Mouse (Mus musculus): ENCODE measurements around the gene Vps18. TPM values are rescaled to one million over a fixed set of nuclear protein-coding genes. Genes with fewer than 3 reads are reported as not detected.

Gene Vps18
- total RNA-seq, 2 experiments from 2014 or later: 48.4 to 48.9 TPM

- intact Hi-C loops (cut with DNase I): no loop called here
- no peak for DNase-seq (ENCODE audit: low spot score in 2 of 2)
Observed at GRCm38 (mm10) chr2:119287372-119287771, 1.2 kb upstream of the Vps18 start.

GRCm38 (mm10) chr2:119289014-119289416 lies 475 bp downstream of the Vps18 start:
- intact Hi-C loops (cut with DNase I): no loop called here

GRCm38 (mm10) chr2:119292281-119292680 lies 3.7 kb downstream of the Vps18 start:
- intact Hi-C loops (cut with DNase I): no loop called here
- no peak for DNase-seq (ENCODE audit: low spot score in 2 of 2)

More at GRCm38 (mm10) chr2:119289014-119289416, 475 bp downstream of the Vps18 start:
- peak in 1 of 2 experiments; percentile 28 for DNase-seq (ENCODE audit: low spot score in 2 of 2)

GRCm38 (mm10) chr2:119292852-119293251 lies 4.3 kb downstream of the Vps18 start:
- DNase-seq (ENCODE audit: low spot score in 2 of 2): no peak

GRCm38 (mm10) chr2:119293311-119293710 lies 4.8 kb downstream of the Vps18 start:
- intact Hi-C loops (cut with DNase I): no loop called here
- no peak for DNase-seq (ENCODE audit: low spot score in 2 of 2)

More at GRCm38 (mm10) chr2:119292852-119293251, 4.3 kb downstream of the Vps18 start:
- intact Hi-C loops (cut with DNase I): no loop called here

- intact Hi-C loops (cut with DNase I): no loop called here
- no peak for DNase-seq (ENCODE audit: low spot score in 2 of 2)
Observed at GRCm38 (mm10) chr2:119293776-119294390, 5.3 kb downstream of the Vps18 start.

- no peak for DNase-seq (ENCODE audit: low spot score in 2 of 2)
- intact Hi-C loops (cut with DNase I): no loop called here
Observed at GRCm38 (mm10) chr2:119294411-119294810, 5.9 kb downstream of the Vps18 start.

- intact Hi-C loops (cut with DNase I): no loop called here
- no peak for DNase-seq (ENCODE audit: low spot score in 2 of 2)
Observed at GRCm38 (mm10) chr2:119296756-119297155, 8.2 kb downstream of the Vps18 start.

- intact Hi-C loops (cut with DNase I): no loop called here
- no peak for DNase-seq (ENCODE audit: low spot score in 2 of 2)
Observed at GRCm38 (mm10) chr2:119297506-119297905, 9.0 kb downstream of the Vps18 start.

- peak; percentile 54 to 59 for DNase-seq (ENCODE audit: low spot score in 2 of 2)
- intact Hi-C loops (cut with DNase I): loop anchor here (1.0 kb wide), 1 partner anchor 116 kb away; no protein-coding TSS in a partner anchor
Observed at GRCm38 (mm10) chr2:119298330-119298729, 9.8 kb downstream of the Vps18 start.

- DNase-seq (ENCODE audit: low spot score in 2 of 2): no peak
- intact Hi-C loops (cut with DNase I): loop anchor here (1.0 kb wide), 1 partner anchor 115 kb away; no protein-coding TSS in a partner anchor
Observed at GRCm38 (mm10) chr2:119298839-119299238, 10.3 kb downstream of the Vps18 start.

- intact Hi-C loops (cut with DNase I): loop anchor here (1.0 to 5.0 kb wide), 2 partner anchors 27 to 222 kb away; no protein-coding TSS in a partner anchor
- DNase-seq (ENCODE audit: low spot score in 2 of 2): peak in 1 of 2 experiments; percentile 31
Observed at GRCm38 (mm10) chr2:119299981-119300818, 11.7 kb downstream of the Vps18 start.

- DNase-seq (ENCODE audit: low spot score in 2 of 2): no peak
Observed at GRCm38 (mm10) chr2:119300819-119301493, 12.4 kb downstream of the Vps18 start.

GRCm38 (mm10) chr2:119302876-119303275 lies 14.3 kb downstream of the Vps18 start:
- intact Hi-C loops (cut with DNase I): loop anchor here (5.0 kb wide), 1 partner anchor 219 kb away; no protein-coding TSS in a partner anchor
- no peak for DNase-seq (ENCODE audit: low spot score in 2 of 2)

More at GRCm38 (mm10) chr2:119300819-119301493, 12.4 kb downstream of the Vps18 start:
- intact Hi-C loops (cut with DNase I): loop anchor here (1.0 to 5.0 kb wide), 2 partner anchors 26 to 221 kb away; no protein-coding TSS in a partner anchor

GRCm38 (mm10) chr2:119304391-119304790 lies 15.9 kb downstream of the Vps18 start:
- intact Hi-C loops (cut with DNase I): loop anchor here (5.0 kb wide), 1 partner anchor 218 kb away; no protein-coding TSS in a partner anchor
- no peak for DNase-seq (ENCODE audit: low spot score in 2 of 2)

- DNase-seq (ENCODE audit: low spot score in 2 of 2): no peak
- intact Hi-C loops (cut with DNase I): loop anchor here (5.0 kb wide), 1 partner anchor 217 kb away; no protein-coding TSS in a partner anchor
Observed at GRCm38 (mm10) chr2:119304798-119305208, 16.3 kb downstream of the Vps18 start.

- DNase-seq (ENCODE audit: low spot score in 2 of 2): no peak
- intact Hi-C loops (cut with DNase I): no loop called here
Observed at GRCm38 (mm10) chr2:119311544-119311943, 23.0 kb downstream of the Vps18 start.

- DNase-seq (ENCODE audit: low spot score in 2 of 2): no peak
- intact Hi-C loops (cut with DNase I): no loop called here
Observed at GRCm38 (mm10) chr2:119312380-119312958, 23.9 kb downstream of the Vps18 start.

GRCm38 (mm10) chr2:119313780-119314479 lies 25.4 kb downstream of the Vps18 start:
- DNase-seq (ENCODE audit: low spot score in 2 of 2): no peak

More at GRCm38 (mm10) chr2:119313780-119314479, 25.4 kb downstream of the Vps18 start:
- intact Hi-C loops (cut with DNase I): no loop called here

All from left cerebral cortex, postnatal 25 days (tissue).